Mouse (Mus musculus) cortical plate, adult 2 months (tissue): ENCODE data around the gene Sntn. TPM values are rescaled to one million over a fixed set of nuclear protein-coding genes. Genes with fewer than 3 reads are reported as not detected.

Source experiments
- H3K27ac ChIP-seq: fragments of 200-500 bp; 2 replicates; pipeline ENCODE4 v1.5.1; 2012; ENCODE audit warnings: low read length, control low read depth, inconsistent platforms; ENCODE audit not compliant: insufficient read depth
- H3K4me1 ChIP-seq: fragments of 200-500 bp; 2 replicates; pipeline ENCODE4 v1.6.1; 2011; ENCODE audit warnings: low read length; ENCODE audit not compliant: control insufficient read depth, insufficient read depth
- H3K4me3 ChIP-seq: fragments of 200-500 bp; 2 replicates; pipeline ENCODE4 v1.5.1; 2011; ENCODE audit warnings: mild to moderate bottlenecking, low read length, control low read depth; ENCODE audit not compliant: insufficient read depth
- CTCF ChIP-seq: fragments of 200-500 bp; IDR thresholded peaks from 2 replicates; pipeline ENCODE4 v1.5.1; 2011; ENCODE audit warnings: mild to moderate bottlenecking, control low read depth, low read length; ENCODE audit not compliant: insufficient read depth; ENCODE audit errors: extremely low read depth
- POLR2A ChIP-seq: fragments of 200-500 bp; IDR thresholded peaks from 2 replicates; pipeline ENCODE4 v1.6.1; 2011; ENCODE audit warnings: mild to moderate bottlenecking, low read length, control low read depth; ENCODE audit not compliant: insufficient read depth; ENCODE audit errors: extremely low read depth
- polyA plus RNA-seq: library from polyadenylated mRNA; depleted of rRNA; stranded (reverse); fragments of >200 nt; gene quantifications from 2 replicates; pipeline ENCODE4 v1.2.3, GENCODE M21; 2012; rRNA removed

Gene Sntn
- 0.19 and 0.77 TPM in 2 replicates for polyA plus RNA-seq

- no peaks in the 10 kb centered on the region for H3K4me1 ChIP-seq
- TF ChIP-seq CTCF (no peak), POLR2A (no peak)
- no peak within 1 kb of the TSS for H3K4me3 ChIP-seq
- no peak within 1 kb of the TSS for H3K27ac ChIP-seq
These were observed at the start of gene Sntn for GRCm38 (mm10) chr14:13670576-13670975. Gene Sntn, plus strand, starts transcription at chr14:13670876.

GRCm38 (mm10) chr14:13649865-13650264 lies 20.8 kb upstream of the Sntn start:
- TF ChIP-seq POLR2A: no peak
- no peak for TF ChIP-seq CTCF
- H3K4me1 ChIP-seq: no peaks in the 10 kb centered on the region
- no peak overlapping the region for H3K4me3 ChIP-seq
- no peak overlapping the region for H3K27ac ChIP-seq

GRCm38 (mm10) chr14:13651039-13651438 lies 19.6 kb upstream of the Sntn start:
- no peak for TF ChIP-seq CTCF
- TF ChIP-seq POLR2A: no peak
- Histone ChIP-seq H3K4me1 (no peaks in the 10 kb centered on the region), H3K4me3 (no peak overlapping the region), H3K27ac (no peak overlapping the region)

DNA sequence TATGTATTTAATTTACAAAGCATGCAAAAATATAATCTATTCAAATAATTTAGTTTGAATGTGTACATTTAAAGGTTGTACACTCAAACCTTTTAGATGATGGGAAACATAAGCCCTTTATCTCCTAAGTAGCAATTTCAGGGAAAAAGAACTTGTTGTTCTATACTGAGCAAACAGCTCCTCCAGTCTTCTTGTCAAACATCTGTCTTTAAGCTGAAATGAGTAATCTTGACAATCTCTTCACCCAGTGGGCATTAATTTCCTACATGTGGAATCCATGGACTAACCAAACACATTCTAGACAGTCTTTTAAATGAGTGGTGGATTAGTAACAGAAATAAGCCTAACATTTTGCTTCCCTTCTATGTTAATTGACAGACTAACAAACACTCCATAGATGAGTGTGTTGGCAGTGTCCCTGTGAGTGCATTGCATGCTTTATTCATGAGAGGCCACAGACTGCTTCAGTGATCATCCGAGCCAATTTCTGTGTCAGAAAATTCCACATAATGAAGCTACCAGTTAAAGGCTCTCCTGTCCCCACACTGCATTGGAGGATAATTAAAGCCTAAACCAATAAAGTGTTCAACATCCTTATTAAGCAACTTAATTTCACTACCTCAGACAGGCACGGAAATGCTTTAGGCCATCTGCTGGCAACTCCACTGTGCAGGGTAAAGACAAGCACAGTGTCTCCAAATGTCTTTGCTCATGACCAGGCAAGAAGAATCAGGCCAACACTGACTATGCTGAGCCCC lies 19.0 kb upstream of the Sntn start:
- H3K4me3 ChIP-seq: no peak overlapping the region
- H3K27ac ChIP-seq: no peak overlapping the region
- TF ChIP-seq POLR2A: no peak
- TF ChIP-seq CTCF: no peak
- no peaks in the 10 kb centered on the region for H3K4me1 ChIP-seq

- no peak overlapping the region for H3K4me3 ChIP-seq
- no peak for TF ChIP-seq CTCF
- TF ChIP-seq POLR2A: no peak
- no peak overlapping the region for H3K27ac ChIP-seq
- H3K4me1 ChIP-seq: peaks cover 1% of the 10 kb centered on the region; the same call in 1 of the 2 replicates
These were observed 16.0 kb downstream of the Sntn start for GRCm38 (mm10) chr14:13686716-13687115.

- TF ChIP-seq CTCF: no peak
- no peak for TF ChIP-seq POLR2A
- Histone ChIP-seq H3K4me3 (no peak overlapping the region), H3K4me1 (peaks cover 1% of the 10 kb centered on the region; the same call in 1 of the 2 replicates), H3K27ac (peak overlapping the region; percentile 56; the same call in 1 of the 2 replicates)
These were observed 19.8 kb downstream of the Sntn start for GRCm38 (mm10) chr14:13690426-13690825.

GRCm38 (mm10) chr14:13732263-13732662 lies 61.6 kb downstream of the Sntn start:
- TF ChIP-seq POLR2A (no peak), CTCF (no peak)
- no peaks in the 10 kb centered on the region for H3K4me1 ChIP-seq
- H3K4me3 ChIP-seq: no peak overlapping the region
- H3K27ac ChIP-seq: no peak overlapping the region

Other genes with a start within 250 kb of the Sntn start
- gene Gm281, start 243.6 kb downstream of the Sntn start, polyA plus RNA-seq: not detected in 2 replicates